Mouse (Mus musculus) MEL (cell line): ENCODE measurements around the gene Svs4. TPM values are rescaled to one million over a fixed set of nuclear protein-coding genes. Genes with fewer than 3 reads are reported as not detected.

Source experiments
- DNase-seq: peaks from one replicate; pipeline ENCODE4 v3.0.0; 2011; ENCODE audit warnings: low read depth, low spot score
- H3K27ac ChIP-seq: 2 replicates; pipeline ENCODE4 v1.5.1; 2012; ENCODE audit warnings: low read depth, mild to moderate bottlenecking, control low read depth, low read length, moderate library complexity; ENCODE audit not compliant: control insufficient read depth
- H3K27me3 ChIP-seq, 2 experiments: fragments of 150-350 bp in 1 of 2; sonication (generic) in 1 of 2; 2 replicates each; pipeline ENCODE4 v1.6.1; 2012; ENCODE audit warnings: low read length in 2 of 2, mild to moderate bottlenecking in 2 of 2, improper control_type of control experiment in 1 of 2, moderate library complexity in 1 of 2; ENCODE audit not compliant: insufficient read depth in 2 of 2, control insufficient read depth in 1 of 2
- H3K36me3 ChIP-seq, 2 experiments: 2 replicates each; pipeline ENCODE4 v1.6.1; 2012 to 2014; ENCODE audit warnings: low read length in 2 of 2, improper control_type of control experiment in 1 of 2, inconsistent platforms in 1 of 2, mild to moderate bottlenecking in 1 of 2; ENCODE audit not compliant: insufficient read depth in 2 of 2, control insufficient read depth in 1 of 2
- H3K4me1 ChIP-seq, 2 experiments: fragments of 150-350 bp in 1 of 2; sonication (generic) in 1 of 2; 2 replicates each; pipeline ENCODE4 v1.6.1; 2012; ENCODE audit warnings: low read length in 2 of 2, improper control_type of control experiment in 1 of 2, mild to moderate bottlenecking in 1 of 2; ENCODE audit not compliant: insufficient read depth in 2 of 2, control insufficient read depth in 1 of 2
- H3K4me3 ChIP-seq, 2 experiments: fragments of 150-350 bp in 1 of 2; sonication (generic) in 1 of 2; 2 replicates each; pipeline ENCODE4 v1.5.1; 2012; ENCODE audit warnings: low read depth in 2 of 2, low read length in 2 of 2, mild to moderate bottlenecking in 2 of 2, moderate library complexity in 2 of 2, control low read depth in 1 of 2, improper control_type of control experiment in 1 of 2; ENCODE audit not compliant: control insufficient read depth in 1 of 2, insufficient read depth in 1 of 2
- H3K79me2 ChIP-seq: 2 replicates; pipeline ENCODE4 v1.6.1; 2012; ENCODE audit warnings: mild to moderate bottlenecking, low read length, moderate library complexity; ENCODE audit not compliant: control insufficient read depth, poor library complexity, insufficient read depth
- H3K9ac ChIP-seq: 2 replicates; pipeline ENCODE4 v1.6.1; 2012; ENCODE audit warnings: low read depth, mild to moderate bottlenecking, control low read depth, low read length, moderate library complexity; ENCODE audit not compliant: control insufficient read depth, poor library complexity, severe bottlenecking
- H3K9me3 ChIP-seq: fragments of 150-350 bp; sonication (generic); replicated peaks from 2 replicates; pipeline ENCODE4 v1.6.1; 2012; ENCODE audit warnings: mild to moderate bottlenecking, low read length, improper control_type of control experiment, moderate library complexity; ENCODE audit not compliant: insufficient read depth
- E2F4 ChIP-seq: IDR thresholded peaks from 2 replicates; pipeline ENCODE4 v1.6.1; 2011; ENCODE audit warnings: low read depth, low read length, improper control_type of control experiment, borderline replicate concordance
- MEF2A ChIP-seq: IDR thresholded peaks from 2 replicates; pipeline ENCODE4 v1.6.1; 2014; ENCODE audit warnings: low read depth, mild to moderate bottlenecking, inconsistent platforms, low read length, improper control_type of control experiment; ENCODE audit not compliant: poor library complexity, insufficient replicate concordance, severe bottlenecking; ENCODE audit errors: extremely low read depth
- MXI1 ChIP-seq: IDR thresholded peaks from 2 replicates; pipeline ENCODE4 v1.6.1; 2011; ENCODE audit warnings: mild to moderate bottlenecking, low read depth, low read length, improper control_type of control experiment
- NELFE ChIP-seq: IDR thresholded peaks from 2 replicates; pipeline ENCODE4 v1.6.1; 2011; ENCODE audit warnings: low read depth, low read length, improper control_type of control experiment
- NRF1 ChIP-seq: IDR thresholded peaks from 2 replicates; pipeline ENCODE4 v1.6.1; 2014; ENCODE audit warnings: low read depth, mild to moderate bottlenecking, inconsistent platforms, low read length, improper control_type of control experiment, moderate library complexity; ENCODE audit not compliant: poor library complexity, insufficient read depth, severe bottlenecking
- POLR2AphosphoS2 ChIP-seq: IDR thresholded peaks from 2 replicates; pipeline ENCODE4 v1.6.1; 2011; ENCODE audit warnings: low read length, improper control_type of control experiment
- SIN3A ChIP-seq: IDR thresholded peaks from 2 replicates; pipeline ENCODE4 v1.6.1; 2012; ENCODE audit warnings: low read length, improper control_type of control experiment, inconsistent platforms
- SMC3 ChIP-seq: IDR thresholded peaks from 2 replicates; pipeline ENCODE4 v1.6.1; 2011; ENCODE audit warnings: low read depth, low read length, improper control_type of control experiment
- USF1 ChIP-seq: IDR thresholded peaks from 2 replicates; pipeline ENCODE4 v1.6.1; 2014; ENCODE audit warnings: low read depth, mild to moderate bottlenecking, inconsistent platforms, low read length, improper control_type of control experiment, moderate library complexity
- ZC3H11A ChIP-seq: IDR thresholded peaks from 2 replicates; pipeline ENCODE4 v1.6.1; 2012; ENCODE audit warnings: low read depth, mild to moderate bottlenecking, inconsistent platforms, low read length, improper control_type of control experiment
- ZNF384 ChIP-seq: IDR thresholded peaks from 2 replicates; pipeline ENCODE4 v1.6.1; 2012; ENCODE audit warnings: low read depth, mild to moderate bottlenecking, inconsistent platforms, low read length, improper control_type of control experiment
- polyA plus RNA-seq, 2 experiments: library from polyadenylated mRNA; stranded (reverse) in 1 of 2; unstranded in 1 of 2; fragments of >175 nt in 1 of 2; fragments of >200 nt in 1 of 2; gene quantifications; 2 replicates each; pipeline versions ENCODE4 v1.2.1 to v1.2.4; 2012; ENCODE audit warnings: low replicate concordance in 2 of 2, low read depth in 1 of 2; ENCODE audit not compliant: insufficient read length in 2 of 2, insufficient read depth in 1 of 2, missing spikeins in 1 of 2
- total RNA-seq: library from RNA; depleted of rRNA; stranded (reverse); fragments of 300-350 nt; gene quantifications from 2 replicates; pipeline ENCODE4 v1.2.3, GENCODE M21; 2012; rRNA removed

The Svs4 gene
- total and polyA plus RNA-seq, 3 experiments, result not detected

GRCm38 (mm10) chr2:164232671-164233070, 45.6 kb downstream of the Svs4 start:
- Histone ChIP-seq H3K79me2 (no peaks in the 10 kb centered on the region), H3K4me1 (no peaks in the 10 kb centered on the region), H3K4me3 (no peak overlapping the region), H3K36me3 (no peaks in the 10 kb centered on the region), H3K9ac (no peak overlapping the region), H3K9me3 (no peaks in the 10 kb centered on the region), H3K27me3 (peaks cover 3% of the 10 kb centered on the region in 2 experiments; a peak in 3 of 4 replicates), H3K27ac (no peak overlapping the region)
- no peak for DNase-seq
- TF ChIP-seq MXI1 (no peak), E2F4 (no peak), MEF2A (no peak), ZC3H11A (no peak), USF1 (no peak), NRF1 (no peak), NELFE (no peak), SMC3 (no peak), ZNF384 (no peak)

DNA sequence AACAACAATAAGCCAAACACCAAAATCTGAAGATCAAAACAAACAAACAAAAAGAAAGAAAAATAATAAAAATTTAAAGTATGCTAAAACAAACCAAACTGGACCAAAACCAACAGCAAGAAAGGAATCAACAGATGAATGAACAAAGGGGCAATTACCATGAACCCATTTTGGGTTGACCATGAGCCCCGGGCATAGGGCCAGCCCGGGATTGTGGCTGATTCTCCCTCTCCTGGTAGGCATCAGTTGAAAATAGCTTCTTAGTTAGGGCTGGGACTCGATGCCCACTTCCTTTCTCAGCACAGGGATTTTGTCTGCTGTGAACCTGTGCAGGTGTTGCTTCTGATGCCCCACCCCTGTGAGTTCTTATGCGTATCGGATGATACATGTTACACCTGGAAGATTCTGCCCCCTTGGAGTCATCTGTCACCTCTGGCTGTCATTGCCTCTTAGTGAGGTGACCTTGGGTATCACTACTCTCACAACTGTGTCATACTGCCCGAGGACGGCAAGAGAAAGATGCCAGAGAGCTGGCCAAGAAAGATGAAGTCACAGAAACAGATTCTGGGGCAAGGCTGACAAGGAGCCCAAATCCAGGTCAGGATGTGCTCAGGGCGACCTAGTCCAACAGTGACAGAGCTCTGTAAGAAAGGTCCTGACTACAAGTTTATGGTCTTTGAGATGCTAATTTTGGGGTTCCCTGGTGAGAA, 49.7 kb downstream of the Svs4 start:
- Histone ChIP-seq H3K9me3 (no peaks in the 10 kb centered on the region), H3K27me3 (peaks cover 3% of the 10 kb centered on the region in 2 experiments), H3K9ac (no peak overlapping the region), H3K4me1 (no peaks in the 10 kb centered on the region), H3K36me3 (no peaks in the 10 kb centered on the region), H3K79me2 (no peaks in the 10 kb centered on the region), H3K4me3 (no peak overlapping the region), H3K27ac (no peak overlapping the region)
- TF ChIP-seq POLR2AphosphoS2 (no peak), SIN3A (no peak)
- DNase-seq, result no peak

Other genes starting within 250 kb of the Svs4 start
- 41.8 and 46.8 TPM in 2 replicates for gene Stk4, start 208.1 kb downstream of the Svs4 start, total RNA-seq
- 10 to 100 TPM in 1 of 2 experiments, not detected in 1; 56.1 TPM for gene Stk4, start 208.1 kb downstream of the Svs4 start, polyA plus RNA-seq
- 31.7 and 38.9 TPM in 2 replicates for gene Tomm34, start 207.3 kb downstream of the Svs4 start, total RNA-seq
- gene Tomm34, start 207.3 kb downstream of the Svs4 start, polyA plus RNA-seq, result 10 to 100 TPM in 1 of 2 experiments, not detected in 1; 48.7 TPM
- not detected in 2 replicates for gene Kcns1, start 107.3 kb downstream of the Svs4 start, total RNA-seq
- not detected for gene Kcns1, start 107.3 kb downstream of the Svs4 start, polyA plus RNA-seq
- not detected in 2 replicates for gene Wfdc5, start 95.7 kb downstream of the Svs4 start, total RNA-seq
- not detected for gene Wfdc5, start 95.7 kb downstream of the Svs4 start, polyA plus RNA-seq
- gene Wfdc12, start 87.9 kb downstream of the Svs4 start, total RNA-seq, result not detected in 2 replicates
- gene Wfdc12, start 87.9 kb downstream of the Svs4 start, polyA plus RNA-seq, result under 1 TPM in 1 of 2 experiments, not detected in 1; 0.10 TPM
- not detected in 2 replicates for gene Wfdc15a, start 78.3 kb downstream of the Svs4 start, total RNA-seq
- not detected for gene Wfdc15a, start 78.3 kb downstream of the Svs4 start, polyA plus RNA-seq
- gene Wfdc15b, start 56.8 kb downstream of the Svs4 start, total RNA-seq, result not detected in 2 replicates
- gene Wfdc15b, start 56.8 kb downstream of the Svs4 start, polyA plus RNA-seq, result not detected
- gene Svs2, start 40.0 kb downstream of the Svs4 start, total RNA-seq, result not detected in 2 replicates
- gene Svs2, start 40.0 kb downstream of the Svs4 start, polyA plus RNA-seq, result not detected
- not detected in 2 replicates for gene Svs3b, start 21.8 kb downstream of the Svs4 start, total RNA-seq
- gene Svs3b, start 21.8 kb downstream of the Svs4 start, polyA plus RNA-seq, result not detected
- not detected in 2 replicates for gene Svs3a, start 10.8 kb upstream of the Svs4 start, total RNA-seq
- not detected for gene Svs3a, start 10.8 kb upstream of the Svs4 start, polyA plus RNA-seq
- not detected in 2 replicates for gene Svs6, start 38.3 kb upstream of the Svs4 start, total RNA-seq
- gene Svs6, start 38.3 kb upstream of the Svs4 start, polyA plus RNA-seq, result not detected
- gene Svs5, start 54.3 kb upstream of the Svs4 start, total RNA-seq, result not detected in 2 replicates
- not detected for gene Svs5, start 54.3 kb upstream of the Svs4 start, polyA plus RNA-seq
- gene Slpi, start 110.6 kb upstream of the Svs4 start, total RNA-seq, result not detected in 2 replicates
- gene Slpi, start 110.6 kb upstream of the Svs4 start, polyA plus RNA-seq, result not detected
- not detected in 2 replicates for gene Rbpjl, start 124.7 kb upstream of the Svs4 start, total RNA-seq
- gene Rbpjl, start 124.7 kb upstream of the Svs4 start, polyA plus RNA-seq, result under 1 TPM in 1 of 2 experiments, not detected in 1; 0.07 TPM
- not detected in 2 replicates for gene Matn4, start 126.7 kb upstream of the Svs4 start, total RNA-seq
- gene Matn4, start 126.7 kb upstream of the Svs4 start, polyA plus RNA-seq, result not detected
- not detected in 2 replicates for gene Sdc4, start 165.4 kb upstream of the Svs4 start, total RNA-seq
- not detected for gene Sdc4, start 165.4 kb upstream of the Svs4 start, polyA plus RNA-seq
- gene Sys1, start 178.5 kb upstream of the Svs4 start, total RNA-seq, result 94.3 and 96.5 TPM in 2 replicates
- 10 to 100 TPM in 1 of 2 experiments, not detected in 1; 85.8 TPM for gene Sys1, start 178.5 kb upstream of the Svs4 start, polyA plus RNA-seq
- gene Gm20458, start 182.5 kb upstream of the Svs4 start, total RNA-seq, result 1.0 TPM in 1 of 2 replicates, not detected in the other
- gene Gm20458, start 182.5 kb upstream of the Svs4 start, polyA plus RNA-seq, result 10 to 100 TPM in 1 of 2 experiments, not detected in 1; 19.2 TPM
- gene Trp53tg5, start 195.3 kb upstream of the Svs4 start, total RNA-seq, result not detected in 2 replicates
- gene Trp53tg5, start 195.3 kb upstream of the Svs4 start, polyA plus RNA-seq, result under 1 TPM in 1 of 2 experiments, not detected in 1; 0.13 TPM
- 11.9 and 13.1 TPM in 2 replicates for gene Dbndd2, start 207.6 kb upstream of the Svs4 start, total RNA-seq
- gene Dbndd2, start 207.6 kb upstream of the Svs4 start, polyA plus RNA-seq, result 1 to 10 TPM in 1 of 2 experiments, not detected in 1; 6.9 TPM
- gene Pigt, start 219.1 kb upstream of the Svs4 start, total RNA-seq, result 35.8 and 39.8 TPM in 2 replicates
- gene Pigt, start 219.1 kb upstream of the Svs4 start, polyA plus RNA-seq, result 100 to 1,000 TPM in 1 of 2 experiments, not detected in 1; 115 TPM